Mouse (Mus musculus): ENCODE measurements around the gene Sptlc3. TPM values are rescaled to one million over a fixed set of nuclear protein-coding genes. Genes with fewer than 3 reads are reported as not detected.

Sptlc3 gene
- total and polyA plus RNA-seq, 3 experiments = not detected

GRCm38 (mm10) chr2:139677809-139678274 is 184.1 kb downstream of the Sptlc3 start, which contains the start of gene Ism1:
Ism1 (plus strand) TSS chr2:139678178.
- no peaks in the 10 kb centered on the region for H3K79me2 ChIP-seq (ENCODE audit: control insufficient read depth, insufficient read depth, low read length, poor library complexity)
- H3K36me3 ChIP-seq (ENCODE audit: control insufficient read depth in 1 of 2, insufficient read depth in 2 of 2, low read length in 2 of 2) = no peaks in the 10 kb centered on the region
- no peaks in the 10 kb centered on the region for H3K27me3 ChIP-seq (ENCODE audit: control insufficient read depth in 1 of 2, insufficient read depth in 2 of 2, low read length in 2 of 2)
- no peak within 1 kb of the TSS for H3K27ac ChIP-seq (ENCODE audit: control insufficient read depth, low read depth, low read length)
- H3K9me3 ChIP-seq (replicated peaks; ENCODE audit: insufficient read depth, low read length) = no peaks in the 10 kb centered on the region
- no peak for DNase-seq (ENCODE audit: low read depth, low spot score)
- H3K9ac ChIP-seq (ENCODE audit: control insufficient read depth, low read depth, low read length, poor library complexity, severe bottlenecking) = no peak within 1 kb of the TSS
- no peak within 1 kb of the TSS for H3K4me3 ChIP-seq (ENCODE audit: control insufficient read depth in 1 of 2, insufficient read depth in 1 of 2, low read depth in 2 of 2, low read length in 2 of 2)
- no peak for TF ChIP-seq SMC3 (IDR thresholded peaks at IDR 0.05; ENCODE audit: low read depth, low read length)
- no peak for TF ChIP-seq TCF12 (IDR thresholded peaks at IDR 0.05; ENCODE audit: low read depth, low read length)
- TF ChIP-seq E2F4 (IDR thresholded peaks at IDR 0.05; ENCODE audit: borderline replicate concordance, low read depth, low read length) = no peak
- no peak for TF ChIP-seq MAZ (IDR thresholded peaks at IDR 0.05; ENCODE audit: low read depth, low read length)
- no peak for TF ChIP-seq ZMIZ1 (IDR thresholded peaks at IDR 0.05; ENCODE audit: low read depth, low read length)
- no peak for TF ChIP-seq NELFE (IDR thresholded peaks at IDR 0.05; ENCODE audit: low read depth, low read length)
- no peak for TF ChIP-seq USF1 (IDR thresholded peaks at IDR 0.05; ENCODE audit: low read depth, low read length)
- H3K4me1 ChIP-seq (ENCODE audit: control insufficient read depth in 1 of 2, insufficient read depth in 2 of 2, low read length in 2 of 2) = no peaks in the 10 kb centered on the region

- Histone ChIP-seq H3K27ac (ENCODE audit: control insufficient read depth, low read depth, low read length) (no peak overlapping the region), H3K36me3 (ENCODE audit: control insufficient read depth in 1 of 2, insufficient read depth in 2 of 2, low read length in 2 of 2) (no peaks in the 10 kb centered on the region), H3K79me2 (ENCODE audit: control insufficient read depth, insufficient read depth, low read length, poor library complexity) (no peaks in the 10 kb centered on the region), H3K27me3 (ENCODE audit: control insufficient read depth in 1 of 2, insufficient read depth in 2 of 2, low read length in 2 of 2) (no peaks in the 10 kb centered on the region), H3K4me1 (ENCODE audit: control insufficient read depth in 1 of 2, insufficient read depth in 2 of 2, low read length in 2 of 2) (no peaks in the 10 kb centered on the region), H3K4me3 (ENCODE audit: control insufficient read depth in 1 of 2, insufficient read depth in 1 of 2, low read depth in 2 of 2, low read length in 2 of 2) (no peak overlapping the region), H3K9ac (ENCODE audit: control insufficient read depth, low read depth, low read length, poor library complexity, severe bottlenecking) (no peak overlapping the region), H3K9me3 (replicated peaks; ENCODE audit: insufficient read depth, low read length) (no peaks in the 10 kb centered on the region)
- TF ChIP-seq POLR2A (IDR thresholded peaks at IDR 0.05; ENCODE audit: control insufficient read depth in 1 of 2, insufficient read depth in 1 of 2, low read depth in 1 of 2, low read length in 2 of 2, poor library complexity in 1 of 2) (0 out of 4 replicates have a peak, but pooled peaks of 1 of the 2 experiments have one; percentile 16), NELFE (IDR thresholded peaks at IDR 0.05; ENCODE audit: low read depth, low read length) (no peak)
- DNase-seq (ENCODE audit: low read depth, low spot score) = no peak
These were observed 184.8 kb downstream of the Sptlc3 start for GRCm38 (mm10) chr2:139678275-139679140.

- TF ChIP-seq ZNF384 (IDR thresholded peaks at IDR 0.05; ENCODE audit: low read depth, low read length) (no peak), TBP (IDR thresholded peaks at IDR 0.05; ENCODE audit: low read depth, low read length) (no peak), NRF1 (IDR thresholded peaks at IDR 0.05; ENCODE audit: insufficient read depth, low read depth, low read length, poor library complexity, severe bottlenecking) (no peak), BHLHE40 (IDR thresholded peaks at IDR 0.05; ENCODE audit: borderline replicate concordance, low read depth, low read length) (no peak), EP300 (IDR thresholded peaks at IDR 0.05; ENCODE audit: low read depth in 1 of 2, low read length in 2 of 2) (no peak), GATA1 (IDR thresholded peaks at IDR 0.05; ENCODE audit: low read depth, low read length) (no peak), MXI1 (IDR thresholded peaks at IDR 0.05; ENCODE audit: low read depth, low read length) (no peak)
- Histone ChIP-seq H3K36me3 (ENCODE audit: control insufficient read depth in 1 of 2, insufficient read depth in 2 of 2, low read length in 2 of 2) (no peaks in the 10 kb centered on the region), H3K9me3 (replicated peaks; ENCODE audit: insufficient read depth, low read length) (no peaks in the 10 kb centered on the region), H3K4me1 (ENCODE audit: control insufficient read depth in 1 of 2, insufficient read depth in 2 of 2, low read length in 2 of 2) (no peaks in the 10 kb centered on the region), H3K27me3 (ENCODE audit: control insufficient read depth in 1 of 2, insufficient read depth in 2 of 2, low read length in 2 of 2) (no peaks in the 10 kb centered on the region), H3K4me3 (ENCODE audit: control insufficient read depth in 1 of 2, insufficient read depth in 1 of 2, low read depth in 2 of 2, low read length in 2 of 2) (no peak overlapping the region), H3K27ac (ENCODE audit: control insufficient read depth, low read depth, low read length) (no peak overlapping the region), H3K79me2 (ENCODE audit: control insufficient read depth, insufficient read depth, low read length, poor library complexity) (no peaks in the 10 kb centered on the region), H3K9ac (ENCODE audit: control insufficient read depth, low read depth, low read length, poor library complexity, severe bottlenecking) (no peak overlapping the region)
- DNase-seq (ENCODE audit: low read depth, low spot score) = no peak
These were observed 188.8 kb downstream of the Sptlc3 start for GRCm38 (mm10) chr2:139682540-139682939.

Measured in MEL (cell line).